Mouse (Mus musculus): ENCODE results near the gene Hebp2.
"Not testable (repeated sequence)": the region's sequence is repeated elsewhere in the genome, so short reads cannot be mapped to it uniquely, and the experiment has no call there.

Hebp2 gene

DNA sequence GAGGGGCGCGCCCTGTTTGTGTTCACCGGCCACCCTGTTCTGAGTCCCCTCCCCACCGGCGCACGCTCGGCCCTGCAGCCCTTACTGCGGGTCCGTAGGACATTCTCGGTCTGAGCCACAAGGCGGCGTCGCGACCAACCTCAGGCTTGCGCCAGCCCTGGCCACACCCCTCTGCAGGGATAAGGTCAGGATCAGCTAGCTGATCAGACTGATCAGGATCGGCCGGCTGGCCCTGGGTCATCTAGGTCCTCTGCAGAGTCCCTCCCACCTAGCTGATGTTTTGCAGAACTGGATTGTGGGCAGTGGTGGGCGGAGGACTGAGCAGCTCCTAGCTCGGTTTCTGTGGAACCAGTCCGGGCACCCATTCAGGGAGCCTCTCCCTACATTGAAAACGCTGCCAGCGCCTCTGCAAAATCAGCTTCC, at the start of gene Hebp2:
Hebp2 (minus strand) TSS at position 264 of the 423 bp plus-strand sequence.
- DNase-seq (ENCODE audit: low read depth, low spot score): peak; percentile 60

DNA sequence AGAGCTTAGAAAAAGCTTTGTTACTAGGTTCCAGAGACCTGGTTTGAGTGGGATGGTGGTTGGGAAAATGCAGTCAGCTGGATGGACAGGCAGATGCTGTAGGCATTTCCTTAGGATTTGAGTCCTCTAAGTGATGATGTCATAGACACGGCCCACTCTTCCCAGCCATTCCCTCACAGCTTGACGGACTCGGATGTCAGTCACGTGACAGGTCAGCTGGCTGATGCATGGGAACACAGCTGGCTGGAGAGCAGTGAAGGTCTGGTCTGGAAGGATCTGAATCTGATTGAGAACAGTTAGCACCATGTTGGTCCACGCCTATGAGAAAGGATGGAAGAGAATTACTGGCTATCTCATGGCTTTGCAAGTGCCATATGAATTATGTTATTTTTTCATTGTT, 43.6 kb upstream of the Hebp2 start:
- DNase-seq (ENCODE audit: low read depth, low spot score): no peak

GRCm38 (mm10) chr10:18584188-18584587, 38.3 kb upstream of the Hebp2 start:
- DNase-seq (ENCODE audit: low read depth, low spot score): no peak

DNA sequence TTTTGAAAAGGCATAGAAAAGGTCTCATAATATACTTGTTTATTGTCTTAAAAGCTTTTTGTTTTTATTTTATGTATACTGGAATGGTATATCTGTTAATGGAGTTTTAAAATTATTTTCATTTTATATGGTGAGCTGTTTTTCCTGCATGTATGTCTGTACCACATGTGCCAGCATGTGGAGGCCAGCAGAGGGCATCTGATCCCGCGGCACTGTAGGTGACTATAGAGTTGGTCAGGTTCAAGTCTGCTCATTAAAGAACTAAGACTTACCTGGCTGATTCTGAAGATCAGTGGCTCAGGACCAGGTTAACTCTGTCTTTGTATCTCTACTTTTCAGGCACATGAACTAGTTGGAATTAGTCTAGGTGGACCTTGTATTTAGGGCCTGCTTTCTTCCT, 26.7 kb upstream of the Hebp2 start:
- DNase-seq (ENCODE audit: low read depth, low spot score): no peak

GRCm38 (mm10) chr10:18562940-18563339, 17.1 kb upstream of the Hebp2 start:
- no peak for DNase-seq (ENCODE audit: low read depth, low spot score)

DNA sequence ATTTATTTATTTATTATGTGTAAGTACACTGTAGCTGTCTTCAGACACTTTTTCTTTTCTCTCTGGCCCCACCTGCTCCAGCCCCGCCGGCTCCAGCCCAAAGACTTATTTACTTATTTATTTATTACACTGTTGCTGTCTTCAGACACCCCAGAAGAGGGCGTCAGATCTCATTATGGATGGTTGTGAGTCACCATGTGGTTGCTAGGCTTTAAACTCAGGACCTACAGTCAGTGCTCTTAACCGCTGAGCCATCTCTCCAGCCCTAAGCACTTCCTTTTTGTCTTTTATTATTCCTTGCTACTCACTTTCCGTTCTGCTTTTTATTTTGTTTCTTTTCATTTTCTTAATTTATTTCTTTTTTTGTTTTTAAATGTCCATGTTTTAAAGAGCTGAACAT, 15.6 kb upstream of the Hebp2 start:
- no peak for DNase-seq (ENCODE audit: low read depth, low spot score)

DNA sequence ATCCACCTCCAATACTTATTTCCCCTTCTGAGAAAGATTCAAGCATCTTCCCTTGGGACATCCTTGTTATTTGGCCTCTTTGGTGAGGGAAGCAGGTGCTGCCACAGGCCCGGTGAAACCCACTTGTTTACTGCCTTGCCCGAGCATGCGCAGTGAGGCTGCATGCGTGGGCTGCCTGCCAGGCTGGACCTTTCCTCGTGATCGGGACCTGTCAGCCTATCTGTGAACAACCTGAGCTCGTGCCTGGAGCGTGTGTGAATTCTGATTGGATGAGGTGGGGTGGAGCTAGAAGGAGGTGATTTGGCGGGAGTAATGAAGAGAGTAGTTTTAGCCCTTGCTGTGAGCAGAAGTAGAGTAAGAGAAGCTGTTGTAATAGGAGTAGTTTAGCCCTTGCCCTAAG, 13.2 kb upstream of the Hebp2 start:
- DNase-seq (ENCODE audit: low read depth, low spot score): not testable (repeated sequence)

- no peak for DNase-seq (ENCODE audit: low read depth, low spot score)
Measured at GRCm38 (mm10) chr10:18549321-18550216, 3.7 kb upstream of the Hebp2 start.

GRCm38 (mm10) chr10:18547381-18547780, 1.5 kb upstream of the Hebp2 start:
- DNase-seq (ENCODE audit: low read depth, low spot score): no peak

GRCm38 (mm10) chr10:18545309-18545708, 567 bp downstream of the Hebp2 start:
- no peak for DNase-seq (ENCODE audit: low read depth, low spot score)

GRCm38 (mm10) chr10:18536889-18537288, 9.0 kb downstream of the Hebp2 start:
- DNase-seq (ENCODE audit: low read depth, low spot score): no peak

GRCm38 (mm10) chr10:18532293-18532692, 13.6 kb downstream of the Hebp2 start:
- DNase-seq (ENCODE audit: low read depth, low spot score): no peak

DNA sequence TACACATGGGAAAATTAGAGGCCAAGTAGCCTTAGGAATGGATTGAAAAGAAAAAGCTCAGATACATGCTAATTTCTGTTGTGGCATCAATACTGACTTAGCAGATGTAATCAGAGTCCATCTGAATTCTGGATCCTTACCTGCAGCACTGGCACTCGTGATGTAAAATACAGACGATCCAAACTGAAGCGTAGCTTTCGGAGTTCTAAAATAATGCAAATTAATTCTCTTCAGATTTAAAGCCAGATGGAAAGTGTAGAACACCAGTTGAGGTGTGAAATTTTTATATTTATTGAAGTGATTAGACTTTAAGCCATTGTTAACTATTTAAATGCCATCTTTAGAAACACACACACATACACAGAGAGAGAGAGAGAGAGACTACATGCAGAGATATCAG, 15.7 kb downstream of the Hebp2 start:
- DNase-seq (ENCODE audit: low read depth, low spot score): no peak

GRCm38 (mm10) chr10:18529177-18529576, 16.7 kb downstream of the Hebp2 start:
- no peak for DNase-seq (ENCODE audit: low read depth, low spot score)

DNA sequence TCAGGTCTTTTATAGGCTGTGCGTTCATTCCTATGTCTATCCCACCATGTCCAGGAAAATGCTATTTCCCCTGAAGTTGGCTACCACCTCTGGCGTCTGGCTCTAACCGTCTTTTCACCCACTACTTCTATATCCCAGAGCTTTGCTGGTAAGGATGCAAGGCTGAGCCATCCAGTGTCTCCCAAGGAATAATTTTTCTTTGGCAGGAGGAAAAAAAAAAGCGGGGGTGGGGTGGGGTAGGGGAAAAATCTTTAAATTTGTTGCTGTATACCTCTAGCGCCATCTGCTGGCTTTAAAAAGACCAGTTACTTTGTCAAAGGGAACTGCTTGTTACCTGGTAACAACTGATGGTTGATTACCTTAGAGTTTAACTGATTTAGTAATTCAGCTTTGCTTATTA, 17.4 kb downstream of the Hebp2 start:
- no peak for DNase-seq (ENCODE audit: low read depth, low spot score)

DNA sequence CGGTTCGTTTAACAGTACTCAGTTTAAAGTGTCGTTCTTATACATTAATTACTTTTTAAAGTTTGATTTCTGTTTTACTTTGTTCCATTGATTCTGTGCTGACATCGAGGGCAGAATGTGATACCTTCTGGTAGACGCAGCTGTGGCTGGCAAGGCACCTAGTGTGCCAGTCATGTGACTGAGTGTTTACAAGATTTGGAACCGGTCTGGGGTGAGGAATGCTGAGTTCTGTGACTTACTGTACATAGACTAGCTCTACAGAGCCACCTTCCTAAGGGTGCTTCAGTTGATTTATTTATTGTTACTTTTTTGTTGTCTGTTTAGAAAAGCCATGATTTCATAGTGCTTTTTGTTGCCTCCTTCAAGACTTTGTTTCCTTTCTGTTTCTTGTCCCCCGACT, 18.1 kb downstream of the Hebp2 start:
- DNase-seq (ENCODE audit: low read depth, low spot score): no peak

DNA sequence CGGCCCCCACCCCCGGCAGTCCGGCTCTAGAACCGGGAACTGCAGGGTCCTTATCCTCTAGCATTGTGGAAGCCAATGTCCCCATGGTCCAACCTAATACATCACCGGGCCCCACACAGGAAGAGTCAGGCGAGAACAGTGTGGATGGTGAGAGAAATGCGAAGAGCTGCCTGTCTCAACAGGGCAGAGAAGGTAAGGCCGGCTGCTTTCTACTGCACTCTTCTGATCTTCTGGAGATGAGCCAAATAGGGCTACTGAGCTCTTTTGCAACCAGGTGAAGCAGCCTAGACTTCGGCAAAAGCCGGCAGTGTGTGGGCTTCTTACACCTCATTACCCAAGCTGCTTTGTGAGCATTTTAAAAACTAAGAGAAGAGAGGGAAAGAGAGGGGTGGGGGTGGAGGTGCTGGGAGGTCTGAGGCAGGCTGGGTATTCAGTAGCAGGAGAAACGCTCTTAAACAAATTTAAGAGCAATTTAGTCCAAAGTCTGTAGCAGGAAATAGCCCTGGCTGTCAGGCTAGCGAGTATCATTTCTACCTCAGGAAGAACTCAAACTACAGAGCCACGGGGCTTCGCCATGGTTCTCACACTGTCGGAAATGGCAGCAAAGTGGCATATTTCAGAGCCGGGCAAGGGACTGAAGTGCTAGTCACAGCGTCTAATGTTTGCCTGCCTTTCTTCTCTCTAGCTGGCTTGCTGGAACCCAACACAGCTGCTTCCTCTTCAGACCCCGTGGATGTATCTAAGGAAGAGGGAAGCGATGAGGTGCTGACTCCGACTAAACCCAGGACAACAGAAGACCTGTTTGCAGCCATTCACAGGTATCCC, 18.8 kb downstream of the Hebp2 start:
- no peak for DNase-seq (ENCODE audit: low read depth, low spot score)

- no peak for DNase-seq (ENCODE audit: low read depth, low spot score)
Measured at GRCm38 (mm10) chr10:18526184-18526850, 19.6 kb downstream of the Hebp2 start.

DNA sequence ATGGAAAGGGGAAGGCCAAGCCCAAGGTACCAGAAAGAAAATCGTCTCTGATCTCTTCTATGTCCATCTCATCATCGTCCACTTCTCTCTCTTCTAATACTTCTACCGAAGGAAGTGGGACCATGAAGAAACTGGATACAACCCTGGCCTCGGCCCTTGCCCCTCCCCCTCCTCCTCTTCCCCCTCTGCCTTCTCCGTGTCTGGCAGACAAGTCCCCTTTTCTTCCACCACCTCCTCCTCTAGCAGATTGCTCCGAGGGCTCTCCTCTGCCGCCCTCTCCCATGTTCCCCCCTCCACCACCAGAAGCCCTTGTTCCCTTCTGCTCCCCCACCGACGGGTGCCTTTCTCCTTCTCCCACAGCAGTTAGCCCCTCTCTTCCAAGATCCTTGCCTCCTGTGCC, 20.1 kb downstream of the Hebp2 start:
- DNase-seq (ENCODE audit: low read depth, low spot score): no peak

- no peak for DNase-seq (ENCODE audit: low read depth, low spot score)
Measured at GRCm38 (mm10) chr10:18525311-18525710, 20.6 kb downstream of the Hebp2 start.

- no peak for DNase-seq (ENCODE audit: low read depth, low spot score)
Measured at GRCm38 (mm10) chr10:18522556-18522955, 23.3 kb downstream of the Hebp2 start.

DNA sequence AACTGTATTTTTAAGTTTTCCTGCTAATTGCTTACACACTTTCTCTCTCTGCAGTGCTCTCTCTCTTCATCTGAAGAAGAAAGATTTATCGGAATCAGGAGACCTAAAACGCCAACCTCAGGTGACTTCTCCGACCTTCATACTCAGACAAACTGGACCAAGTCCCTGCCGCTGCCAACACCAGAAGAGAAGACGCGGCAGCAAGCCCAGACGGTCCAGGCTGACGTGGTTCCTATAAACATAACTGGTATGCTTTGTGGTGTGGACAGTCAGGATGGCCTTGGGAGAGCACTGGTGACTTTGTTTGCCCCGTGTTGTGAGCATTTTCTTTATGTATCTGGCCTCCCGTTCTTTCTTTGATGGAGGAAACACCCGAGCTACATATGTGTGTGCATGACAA, 34.4 kb downstream of the Hebp2 start:
- no peak for DNase-seq (ENCODE audit: low read depth, low spot score)
